Mouse (Mus musculus) C2C12 (cell line): ENCODE measurements around the gene Ehbp1l1. TPM values are rescaled to one million over a fixed set of nuclear protein-coding genes. Genes with fewer than 3 reads are reported as not detected.

Experiments used
- H3K27me3 ChIP-seq: one replicate; pipeline ENCODE4 v1.6.1; 2011; ENCODE audit not compliant: control insufficient read depth, insufficient read depth, insufficient read length
- H3K36me3 ChIP-seq: one replicate; pipeline ENCODE4 v1.6.1; 2011; ENCODE audit not compliant: control insufficient read depth, insufficient read depth
- H3K4me3 ChIP-seq: one replicate; pipeline ENCODE4 v1.5.1; 2011; ENCODE audit warnings: mild to moderate bottlenecking, control low read depth; ENCODE audit not compliant: poor library complexity, insufficient read depth, severe bottlenecking
- H3K79me2 ChIP-seq: one replicate; pipeline ENCODE4 v1.6.1; 2011; ENCODE audit not compliant: control insufficient read depth, insufficient read depth
- H3K79me3 ChIP-seq: one replicate; pipeline ENCODE4 v1.6.1; 2011; ENCODE audit warnings: low read depth, control low read depth
- H3ac ChIP-seq: one replicate; pipeline ENCODE3; 2011; ENCODE audit warnings: low read depth; ENCODE audit not compliant: control insufficient read depth, insufficient read length
- CEBPB ChIP-seq: IDR thresholded peaks from one replicate; pipeline ENCODE4 v1.6.1; 2011; ENCODE audit warnings: low read depth, mild to moderate bottlenecking, control low read depth, moderate library complexity
- CTCF ChIP-seq: IDR thresholded peaks from one replicate; pipeline ENCODE4 v1.5.1; 2011; ENCODE audit not compliant: control insufficient read depth, insufficient read depth, insufficient read length
- FOSL1 ChIP-seq: IDR thresholded peaks from one replicate; pipeline ENCODE4 v1.8.0; 2011; ENCODE audit warnings: mild to moderate bottlenecking, low read length; ENCODE audit not compliant: poor library complexity, insufficient read depth, severe bottlenecking
- MAX ChIP-seq: IDR thresholded peaks from one replicate; pipeline ENCODE4 v1.6.1; 2011; ENCODE audit warnings: mild to moderate bottlenecking, control low read depth
- MYOD1 ChIP-seq: IDR thresholded peaks from one replicate; pipeline ENCODE4 v1.6.1; 2011; ENCODE audit warnings: low read depth; ENCODE audit not compliant: control insufficient read depth, insufficient read length
- MYOG ChIP-seq: IDR thresholded peaks from one replicate; pipeline ENCODE4 v1.6.1; 2011; ENCODE audit not compliant: control insufficient read depth, insufficient read length; ENCODE audit errors: extremely low read depth
- USF1 ChIP-seq: IDR thresholded peaks from one replicate; pipeline ENCODE4 v1.6.1; 2011; ENCODE audit warnings: low read depth, mild to moderate bottlenecking, control low read depth, moderate library complexity
- polyA plus RNA-seq: library from polyadenylated mRNA; unstranded; fragments of >200 nt; fragmentation: generic; extraction: Trizol; gene quantifications from one replicate; pipeline ENCODE4 v1.2.1, GENCODE M21; 2012; ENCODE audit warnings: missing spikeins

The Ehbp1l1 gene
- polyA plus RNA-seq, 1 experiment, result 62.1 TPM

- peaks cover 10% of the 10 kb centered on the region for H3K36me3 ChIP-seq
- peaks cover 33% of the 10 kb centered on the region for H3K79me3 ChIP-seq
- H3K4me3 ChIP-seq, result peak within 1 kb of the TSS; percentile 85
- H3K79me2 ChIP-seq, result peaks cover 65% of the 10 kb centered on the region
- H3K27me3 ChIP-seq, result no peaks in the 10 kb centered on the region
- TF ChIP-seq CTCF, result no peak
- no peak for TF ChIP-seq CEBPB
- no peak for TF ChIP-seq MYOD1
- TF ChIP-seq MYOG, result no peak
- TF ChIP-seq MAX, result no peak
- no peak for TF ChIP-seq USF1
- no peak for TF ChIP-seq FOSL1
- H3ac ChIP-seq, result peak within 1 kb of the TSS; percentile 99
These were observed 3.3 kb upstream of the Ehbp1l1 start, which contains the start of gene Fam89b for GRCm38 (mm10) chr19:5729444-5729815. Fam89b (minus strand) TSS chr19:5729653.

GRCm38 (mm10) chr19:5728631-5729443 lies 2.7 kb upstream of the Ehbp1l1 start:
- peaks cover 37% of the 10 kb centered on the region for H3K79me3 ChIP-seq
- TF ChIP-seq MAX (no peak), CTCF (no peak), FOSL1 (no peak), MYOG (no peak), MYOD1 (no peak), USF1 (no peak), CEBPB (no peak)
- peaks cover 10% of the 10 kb centered on the region for H3K36me3 ChIP-seq
- peaks cover 70% of the 10 kb centered on the region for H3K79me2 ChIP-seq
- H3K27me3 ChIP-seq, result no peaks in the 10 kb centered on the region
- H3K4me3 ChIP-seq, result peak overlapping the region; percentile 85
- H3ac ChIP-seq, result peak overlapping the region; percentile 99

GRCm38 (mm10) chr19:5727701-5728100 lies 1.6 kb upstream of the Ehbp1l1 start:
- Histone ChIP-seq H3K27me3 (no peaks in the 10 kb centered on the region), H3K36me3 (peaks cover 20% of the 10 kb centered on the region), H3K4me3 (peak overlapping the region; percentile 85), H3K79me3 (peaks cover 48% of the 10 kb centered on the region), H3ac (peak overlapping the region; percentile 35), H3K79me2 (peaks cover 82% of the 10 kb centered on the region)
- TF ChIP-seq CTCF (peak; percentile 71), USF1 (no peak)

GRCm38 (mm10) chr19:5726961-5727578 lies 953 bp upstream of the Ehbp1l1 start:
- H3K79me2 ChIP-seq, result peaks cover 88% of the 10 kb centered on the region
- H3K27me3 ChIP-seq, result no peaks in the 10 kb centered on the region
- H3K4me3 ChIP-seq, result peak overlapping the region; percentile 85
- H3ac ChIP-seq, result peak overlapping the region; percentile 35
- no peak for TF ChIP-seq CTCF
- TF ChIP-seq MYOD1, result no peak
- no peak for TF ChIP-seq USF1
- no peak for TF ChIP-seq CEBPB
- TF ChIP-seq MAX, result no peak
- no peak for TF ChIP-seq MYOG
- TF ChIP-seq FOSL1, result no peak
- H3K79me3 ChIP-seq, result peaks cover 51% of the 10 kb centered on the region
- H3K36me3 ChIP-seq, result peaks cover 26% of the 10 kb centered on the region

GRCm38 (mm10) chr19:5725029-5725707 lies 949 bp downstream of the Ehbp1l1 start:
- H3ac ChIP-seq, result peak overlapping the region; percentile 76
- H3K79me2 ChIP-seq, result peaks cover 77% of the 10 kb centered on the region
- H3K27me3 ChIP-seq, result no peaks in the 10 kb centered on the region
- TF ChIP-seq MYOD1 (peak; percentile 74), MYOG (no peak), MAX (no peak), FOSL1 (no peak), CTCF (no peak), CEBPB (no peak)
- H3K36me3 ChIP-seq, result peaks cover 38% of the 10 kb centered on the region
- H3K79me3 ChIP-seq, result peaks cover 44% of the 10 kb centered on the region
- peak overlapping the region; percentile 45 for H3K4me3 ChIP-seq
